Comparison of ENCODE assay signal across 8 mouse cellular contexts in the genomic region with DNA sequence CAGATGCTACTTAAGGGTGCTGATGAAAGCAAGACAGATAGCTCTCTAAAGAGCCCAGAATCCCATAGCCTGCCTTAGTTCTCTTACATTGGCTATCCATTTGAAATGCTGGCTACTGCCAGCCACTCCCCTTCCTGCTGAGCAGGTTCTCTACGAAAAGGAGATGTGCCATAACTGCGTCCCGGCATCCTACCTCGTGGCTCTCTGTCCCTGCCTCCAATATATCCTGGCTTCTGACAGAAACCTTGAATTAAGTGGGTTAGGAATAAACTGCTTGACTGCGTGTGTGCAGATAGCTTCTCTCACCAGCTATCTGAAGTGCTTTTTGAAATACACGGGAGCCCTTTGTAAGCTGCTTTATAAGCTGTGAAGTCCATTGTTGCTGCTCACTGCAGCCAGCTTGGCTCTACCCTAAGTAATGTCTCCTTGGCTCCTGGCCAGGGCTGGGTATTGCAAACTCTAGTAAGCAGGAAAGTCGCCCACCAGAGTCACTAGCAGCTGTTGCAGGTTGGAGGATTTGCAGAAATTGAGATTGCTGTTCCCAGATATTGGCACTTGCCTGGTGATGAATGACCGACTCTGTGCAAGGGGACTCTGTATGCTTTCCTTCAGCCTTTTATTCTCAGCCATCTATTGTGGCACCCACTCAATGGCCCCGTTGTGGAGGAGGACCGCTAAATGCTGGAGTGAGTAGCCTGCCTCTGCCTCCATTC.
A peak's percentile ranks its signal among the peaks of the same experiment; 100 is the strongest.
DNase-seq lines count a peak whose midpoint lies in the region; ATAC-seq and TF ChIP-seq lines count a peak whose summit lies in the region.
"Had no signal": no experiment of that assay in that cellular context is flagged by ENCODE, and none has a peak within 500 bp of the region (broad histone marks: within the 10 kb centered on the region; RNA-seq: fewer than 3 reads in every experiment).

No protein-coding gene starts in this region.

- H3K27me3 ChIP-seq in limb, embryonic 13.5 days: no peaks in the 10 kb centered on the region
- H3K27me3 ChIP-seq in limb, embryonic 10.5 days (ENCODE audit: low read depth, poor library complexity, severe bottlenecking): no peaks in the 10 kb centered on the region
- no peaks in the 10 kb centered on the region for H3K27me3 ChIP-seq in hindbrain, embryonic 11.5 days (ENCODE audit: control insufficient read depth, insufficient read depth, low read length)

- no peak overlapping the region for H3K4me2 ChIP-seq in limb, embryonic 13.5 days (replicated peaks)
- no peak overlapping the region for H3K4me2 ChIP-seq in hindbrain, embryonic 11.5 days (replicated peaks; ENCODE audit: low read depth, low read length)

- 63% methylated on average over 10 of the region's 10 CpGs for WGBS in limb, embryonic 13.5 days
- 91% methylated on average over 10 of the region's 10 CpGs for WGBS in limb, embryonic 10.5 days
- 49% methylated on average over 10 of the region's 10 CpGs for WGBS in hindbrain, embryonic 11.5 days

- H3K4me3 ChIP-seq in limb, embryonic 13.5 days: no peak overlapping the region
- no peak overlapping the region for H3K4me3 ChIP-seq in limb, embryonic 10.5 days
- H3K4me3 ChIP-seq in cortical plate, adult 2 months (ENCODE audit: insufficient read depth, low read length): no peak overlapping the region
- H3K4me3 ChIP-seq in hindbrain, embryonic 11.5 days (ENCODE audit: low read depth, low read length): no peak overlapping the region

- intact Hi-C loops in left cerebral cortex, postnatal 10 days (cut with DNase I): no loop called here

- no peak overlapping the region for H3K27ac ChIP-seq in limb, embryonic 13.5 days
- H3K27ac ChIP-seq in limb, embryonic 10.5 days: no peak overlapping the region
- H3K27ac ChIP-seq in cortical plate, adult 2 months (ENCODE audit: insufficient read depth, low read length): peak overlapping the region; percentile 5
- H3K27ac ChIP-seq in hindbrain, embryonic 11.5 days (ENCODE audit: low read depth, low read length): peak overlapping the region; percentile 49
- H3K27ac ChIP-seq: kidney, postnatal 0 days had no signal

- TF ChIP-seq CTCF in cortical plate, adult 2 months (IDR thresholded peaks at IDR 0.05; ENCODE audit: extremely low read depth, insufficient read depth, low read length): no peak

- peak; percentile 70; the same call in 1 of the 2 replicates for ATAC-seq in limb, embryonic 13.5 days (ENCODE audit: low FRiP score, low read depth)
- ATAC-seq in hindbrain, embryonic 11.5 days (ENCODE audit: low FRiP score): peak; percentile 82

- no peak overlapping the region for H3K9ac ChIP-seq in limb, embryonic 13.5 days
- no peak overlapping the region for H3K9ac ChIP-seq in hindbrain, embryonic 11.5 days (ENCODE audit: low read depth, low read length)

- H3K4me1 ChIP-seq in limb, embryonic 13.5 days: peaks cover 44% of the 10 kb centered on the region
- peaks cover 16% of the 10 kb centered on the region for H3K4me1 ChIP-seq in limb, embryonic 10.5 days
- H3K4me1 ChIP-seq in cortical plate, adult 2 months (ENCODE audit: control insufficient read depth, insufficient read depth, low read length): peaks cover 15% of the 10 kb centered on the region
- H3K4me1 ChIP-seq in hindbrain, embryonic 11.5 days (replicated peaks; ENCODE audit: control insufficient read depth, insufficient read depth, low read length): 0 out of 2 replicates have a peak, but pooled peaks cover 2% of the 10 kb centered on the region

- TF ChIP-seq POLR2A in cortical plate, adult 2 months (IDR thresholded peaks at IDR 0.05; ENCODE audit: extremely low read depth, insufficient read depth, low read length): no peak

- H3K9me3 ChIP-seq in limb, embryonic 13.5 days: no peaks in the 10 kb centered on the region
- H3K9me3 ChIP-seq in limb, embryonic 10.5 days (replicated peaks): no peaks in the 10 kb centered on the region
- no peaks in the 10 kb centered on the region for H3K9me3 ChIP-seq in hindbrain, embryonic 11.5 days (ENCODE audit: control insufficient read depth, low read length)

- no peak for DNase-seq in limb, embryonic 10.5 days (ENCODE audit: low spot score)
- peak; percentile 57 for DNase-seq in hindbrain, embryonic 11.5 days (ENCODE audit: low spot score)
- peak; percentile 69 to 79 for DNase-seq in left cerebral cortex, postnatal 10 days (ENCODE audit: extremely low spot score in 1 of 2, low spot score in 2 of 2)
- DNase-seq in right cerebral cortex, adult 18-20 months: peak; percentile 75
- no peak for DNase-seq in spleen, postnatal 4 days (ENCODE audit: low spot score in 2 of 2)

- H3K36me3 ChIP-seq in limb, embryonic 13.5 days: no peaks in the 10 kb centered on the region
- H3K36me3 ChIP-seq in limb, embryonic 10.5 days: no peaks in the 10 kb centered on the region
- no peaks in the 10 kb centered on the region for H3K36me3 ChIP-seq in hindbrain, embryonic 11.5 days (ENCODE audit: control insufficient read depth, insufficient read depth, low read length)

Comparison
In these comparisons a context has a peak if more than half of its experiments do, and no peak if none do; other contexts are left out.
1. H3K27ac ChIP-seq: peak in cortical plate, adult 2 months (single experiment) and hindbrain, embryonic 11.5 days (single experiment); none in limb, embryonic 13.5 days (single experiment) and limb, embryonic 10.5 days (single experiment).
2. DNase-seq: peak in hindbrain, embryonic 11.5 days (single experiment), left cerebral cortex, postnatal 10 days (2 of 2) and right cerebral cortex, adult 18-20 months (single experiment); none in limb, embryonic 10.5 days (single experiment) and spleen, postnatal 4 days (0 of 2).